Mouse (Mus musculus) thymus, adult 2 months (tissue): ENCODE results near the gene Herc6. TPM values are rescaled to one million over a fixed set of nuclear protein-coding genes. Genes with fewer than 3 reads are reported as not detected.
A peak's percentile ranks its signal among the peaks of the same experiment; 100 is the strongest.

Experiments used
- DNase-seq: peaks from one replicate; pipeline ENCODE4 v3.0.0; 2021
- H3K27ac ChIP-seq: fragments of 200-500 bp; 2 replicates; pipeline ENCODE4 v1.5.1; 2012; ENCODE audit warnings: low read length, control low read depth; ENCODE audit not compliant: control insufficient read depth, insufficient read depth
- H3K27me3 ChIP-seq: fragments of 200-500 bp; 2 replicates; pipeline ENCODE4 v1.6.1; 2012; ENCODE audit warnings: mild to moderate bottlenecking, low read length, moderate library complexity, mixed read lengths; ENCODE audit not compliant: control insufficient read depth, insufficient read depth
- H3K36me3 ChIP-seq: fragments of 200-500 bp; 2 replicates; pipeline ENCODE4 v1.6.1; 2012; ENCODE audit warnings: mild to moderate bottlenecking, low read length, moderate library complexity; ENCODE audit not compliant: control insufficient read depth, insufficient read depth
- H3K4me1 ChIP-seq: fragments of 200-500 bp; replicated peaks from 2 replicates; pipeline ENCODE4 v1.6.1; 2012; ENCODE audit warnings: low read length; ENCODE audit not compliant: control insufficient read depth, insufficient read depth
- H3K4me3 ChIP-seq: fragments of 200-500 bp; 2 replicates; pipeline ENCODE4 v1.5.1; 2012; ENCODE audit warnings: mild to moderate bottlenecking, low read length, control low read depth, moderate library complexity; ENCODE audit not compliant: control insufficient read depth, insufficient read depth
- CTCF ChIP-seq: fragments of 200-500 bp; IDR thresholded peaks from 2 replicates; pipeline ENCODE4 v1.5.1; 2012; ENCODE audit warnings: mild to moderate bottlenecking, control low read depth, low read length, moderate library complexity, borderline replicate concordance; ENCODE audit not compliant: control insufficient read depth, poor library complexity, insufficient read depth; ENCODE audit errors: extremely low read depth
- POLR2A ChIP-seq: fragments of 200-500 bp; IDR thresholded peaks from 2 replicates; pipeline ENCODE4 v1.6.1; 2012; ENCODE audit warnings: mild to moderate bottlenecking, low read length, control low read depth, moderate library complexity; ENCODE audit not compliant: control insufficient read depth, poor library complexity, insufficient read depth; ENCODE audit errors: extremely low read depth
- WGBS: fragments of 180-500 bp; shearing (Covaris S2); methylation state at CpG from one replicate; pipeline ENCODE4 v1.1.7; 2018; 5-methylcytosine and 5-hydroxymethylcytosine counted together
- polyA plus RNA-seq: library from polyadenylated mRNA; depleted of rRNA; stranded (reverse); fragments of >200 nt; gene quantifications from 2 replicates; pipeline ENCODE4 v1.2.3, GENCODE M21; 2012

Herc6 gene
- polyA plus RNA-seq, 1 experiment: 15.7 TPM

- 24% methylated on average over 6 of the region's 6 CpGs for WGBS
- Histone ChIP-seq H3K4me1 (no peaks in the 10 kb centered on the region), H3K27me3 (no peaks in the 10 kb centered on the region), H3K27ac (no peak overlapping the region), H3K36me3 (no peaks in the 10 kb centered on the region), H3K4me3 (no peak overlapping the region)
- no peak for TF ChIP-seq POLR2A
- TF ChIP-seq CTCF: no peak
- DNase-seq: peak; percentile 60
Observed at GRCm38 (mm10) chr6:57570170-57570974, 10.4 kb upstream of the Herc6 start.

- no peak overlapping the region for H3K27ac ChIP-seq
- H3K27me3 ChIP-seq: no peaks in the 10 kb centered on the region
- TF ChIP-seq CTCF (no peak), POLR2A (no peak)
- H3K4me1 ChIP-seq: no peaks in the 10 kb centered on the region
- H3K36me3 ChIP-seq: no peaks in the 10 kb centered on the region
- no peak overlapping the region for H3K4me3 ChIP-seq
- DNase-seq: no peak
Observed at GRCm38 (mm10) chr6:57571587-57571986, 9.2 kb upstream of the Herc6 start.

- H3K4me1 ChIP-seq: no peaks in the 10 kb centered on the region; the same call in 1 of the 2 replicates
- no peak overlapping the region for H3K27ac ChIP-seq
- WGBS: 53% methylated on average over 12 of the region's 12 CpGs
- no peaks in the 10 kb centered on the region for H3K27me3 ChIP-seq
- H3K4me3 ChIP-seq: peak overlapping the region; percentile 22; the same call in 1 of the 2 replicates
- no peak for DNase-seq
- no peak for TF ChIP-seq POLR2A
- no peak for TF ChIP-seq CTCF
- peaks cover 11% of the 10 kb centered on the region; the same call in 1 of the 2 replicates for H3K36me3 ChIP-seq
Observed at GRCm38 (mm10) chr6:57581595-57581994, 795 bp downstream of the Herc6 start.

- WGBS: 2% methylated on average over 4 of the region's 4 CpGs
- DNase-seq: peak; percentile 34
- H3K27ac ChIP-seq: no peak overlapping the region
- TF ChIP-seq POLR2A (no peak), CTCF (no peak)
- peaks cover 11% of the 10 kb centered on the region; the same call in 1 of the 2 replicates for H3K36me3 ChIP-seq
- no peaks in the 10 kb centered on the region for H3K27me3 ChIP-seq
- H3K4me1 ChIP-seq: no peaks in the 10 kb centered on the region; the same call in 1 of the 2 replicates
- H3K4me3 ChIP-seq: no peak overlapping the region
Observed at GRCm38 (mm10) chr6:57582356-57582755, 1.6 kb downstream of the Herc6 start.

- peaks cover 31% of the 10 kb centered on the region for H3K36me3 ChIP-seq
- H3K27ac ChIP-seq: no peak overlapping the region
- no peaks in the 10 kb centered on the region for H3K27me3 ChIP-seq
- H3K4me3 ChIP-seq: no peak overlapping the region
- no peaks in the 10 kb centered on the region for H3K4me1 ChIP-seq
- TF ChIP-seq CTCF (no peak), POLR2A (no peak)
- DNase-seq: no peak
- over 99% methylated on average over 7 of the region's 7 CpGs for WGBS
Observed at GRCm38 (mm10) chr6:57605546-57606307, 24.9 kb downstream of the Herc6 start.

GRCm38 (mm10) chr6:57607999-57608398, 27.2 kb downstream of the Herc6 start:
- peaks cover 43% of the 10 kb centered on the region for H3K36me3 ChIP-seq
- TF ChIP-seq POLR2A: no peak
- TF ChIP-seq CTCF: no peak
- DNase-seq: no peak
- H3K27me3 ChIP-seq: no peaks in the 10 kb centered on the region
- H3K27ac ChIP-seq: no peak overlapping the region
- H3K4me3 ChIP-seq: no peak overlapping the region
- WGBS: 93% methylated on average over 2 of the region's 2 CpGs
- no peaks in the 10 kb centered on the region for H3K4me1 ChIP-seq

GRCm38 (mm10) chr6:57609631-57610030, 28.8 kb downstream of the Herc6 start:
- TF ChIP-seq CTCF (no peak), POLR2A (no peak)
- no peak overlapping the region for H3K27ac ChIP-seq
- no peaks in the 10 kb centered on the region for H3K27me3 ChIP-seq
- peaks cover 41% of the 10 kb centered on the region for H3K36me3 ChIP-seq
- no peak overlapping the region for H3K4me3 ChIP-seq
- DNase-seq: no peak
- no peaks in the 10 kb centered on the region for H3K4me1 ChIP-seq
- 69% methylated on average over 2 of the region's 2 CpGs for WGBS
